Mouse (Mus musculus) limb, embryonic 14.5 days (tissue): ENCODE data around the gene D430042O09Rik. TPM values are rescaled to one million over a fixed set of nuclear protein-coding genes. Genes with fewer than 3 reads are reported as not detected.
A peak's percentile ranks its signal among the peaks of the same experiment; 100 is the strongest.

Experiments
- ATAC-seq: fragments of 200-750 bp; cut with Nextera tagmentation; 2 replicates; pipeline ENCODE4 v1.8.0; 2017; ENCODE audit warnings: low read depth, moderate number of reproducible peaks, moderate TSS enrichment; ENCODE audit not compliant: low FRiP score
- DNase-seq: peaks from one replicate; pipeline ENCODE4 v3.0.0-alpha.2; 2015; ENCODE audit warnings: low spot score
- H3K27ac ChIP-seq: fragments of 300-500 bp; sonication (generic); replicated peaks from 2 replicates; pipeline ENCODE4 v1.5.1; 2014; ENCODE audit warnings: low read depth, mild to moderate bottlenecking, low read length, moderate library complexity, mixed read lengths
- H3K27me3 ChIP-seq: fragments of 300-500 bp; sonication (generic); 2 replicates; pipeline ENCODE4 v1.6.1; 2014; ENCODE audit warnings: low read length, mixed read lengths; ENCODE audit not compliant: control insufficient read depth, insufficient read depth
- H3K36me3 ChIP-seq: fragments of 300-500 bp; sonication (generic); 2 replicates; pipeline ENCODE4 v1.6.1; 2014; ENCODE audit warnings: mild to moderate bottlenecking, low read length, moderate library complexity, mixed read lengths; ENCODE audit not compliant: control insufficient read depth, insufficient read depth
- H3K4me1 ChIP-seq: fragments of 300-500 bp; sonication (generic); 2 replicates; pipeline ENCODE4 v1.6.1; 2014; ENCODE audit warnings: antibody characterized with exemption, low read length, mixed read lengths; ENCODE audit not compliant: control insufficient read depth, insufficient read depth
- H3K4me2 ChIP-seq: fragments of 300-500 bp; sonication (generic); replicated peaks from 2 replicates; pipeline ENCODE4 v1.6.1; 2014; ENCODE audit warnings: low read depth, mild to moderate bottlenecking, low read length, moderate library complexity; ENCODE audit not compliant: severe bottlenecking
- H3K4me3 ChIP-seq: fragments of 300-500 bp; sonication (generic); replicated peaks from 2 replicates; pipeline ENCODE4 v1.5.1; 2014; ENCODE audit warnings: low read length
- H3K9ac ChIP-seq: fragments of 300-500 bp; sonication (generic); 2 replicates; pipeline ENCODE4 v1.6.1; 2014; ENCODE audit warnings: mild to moderate bottlenecking, low read depth, low read length, moderate library complexity; ENCODE audit not compliant: severe bottlenecking
- H3K9me3 ChIP-seq: fragments of 300-500 bp; sonication (generic); 2 replicates; pipeline ENCODE4 v1.6.1; 2016; ENCODE audit warnings: low read length; ENCODE audit not compliant: control insufficient read depth
- POLR2A ChIP-seq: fragments of 200-500 bp; IDR thresholded peaks from 2 replicates; pipeline ENCODE4 v1.8.0; 2012; ENCODE audit warnings: inconsistent platforms, mild to moderate bottlenecking, moderate library complexity, borderline replicate concordance; ENCODE audit not compliant: insufficient read depth, insufficient read length; ENCODE audit errors: extremely low read depth
- WGBS: fragments of 180-500 bp; shearing (Covaris S2); extraction: QIAGEN DNeasy Blood & Tissue Kit; methylation state at CpG from one replicate; pipeline ENCODE4 v1.1.7; 2014; 5-methylcytosine and 5-hydroxymethylcytosine counted together
- polyA plus RNA-seq, 2 experiments: library from polyadenylated mRNA; depleted of rRNA in 1 of 2; stranded (reverse) in 1 of 2; unstranded in 1 of 2; fragments of >200 nt; fragmentation: Nextera tagmentation in 1 of 2; extraction: Ambion mirVana in 1 of 2; gene quantifications; 2 replicates each; pipeline versions ENCODE4 v1.2.1 to v1.2.3; 2012 to 2014

D430042O09Rik gene
- polyA plus RNA-seq, 2 experiments = 8.8 to 18.9 TPM

GRCm38 (mm10) chr7:125757896-125758623, 50.4 kb downstream of the D430042O09Rik start:
- H3K9me3 ChIP-seq = no peaks in the 10 kb centered on the region
- H3K4me2 ChIP-seq = no peak overlapping the region
- DNase-seq = no peak
- peaks cover 17% of the 10 kb centered on the region; the same call in 1 of the 2 replicates for H3K36me3 ChIP-seq
- TF ChIP-seq POLR2A = no peak
- H3K4me1 ChIP-seq = no peaks in the 10 kb centered on the region
- no peak overlapping the region for H3K4me3 ChIP-seq
- 79% methylated on average over 6 of the region's 6 CpGs for WGBS
- H3K27me3 ChIP-seq = no peaks in the 10 kb centered on the region
- no peak for ATAC-seq
- no peak overlapping the region for H3K9ac ChIP-seq
- no peak overlapping the region for H3K27ac ChIP-seq

- Histone ChIP-seq H3K9me3 (no peaks in the 10 kb centered on the region), H3K4me1 (no peaks in the 10 kb centered on the region), H3K9ac (no peak overlapping the region), H3K27ac (no peak overlapping the region), H3K27me3 (no peaks in the 10 kb centered on the region), H3K4me2 (no peak overlapping the region), H3K4me3 (no peak overlapping the region), H3K36me3 (peaks cover 21% of the 10 kb centered on the region)
- DNase-seq (no peak), ATAC-seq (no peak)
- no peak for TF ChIP-seq POLR2A
- 83% methylated on average over 2 of the region's 2 CpGs for WGBS
These were observed 54.6 kb downstream of the D430042O09Rik start for GRCm38 (mm10) chr7:125762289-125762688.

- no peaks in the 10 kb centered on the region for H3K9me3 ChIP-seq
- no peak overlapping the region for H3K27ac ChIP-seq
- peaks cover 21% of the 10 kb centered on the region for H3K36me3 ChIP-seq
- H3K4me2 ChIP-seq = no peak overlapping the region
- TF ChIP-seq POLR2A = no peak
- 38% methylated on average over 7 of the region's 7 CpGs for WGBS
- no peaks in the 10 kb centered on the region for H3K27me3 ChIP-seq
- H3K9ac ChIP-seq = no peak overlapping the region
- DNase-seq (no peak), ATAC-seq (no peak)
- H3K4me1 ChIP-seq = no peaks in the 10 kb centered on the region
- no peak overlapping the region for H3K4me3 ChIP-seq
These were observed 55.5 kb downstream of the D430042O09Rik start for GRCm38 (mm10) chr7:125762883-125763830.

- Histone ChIP-seq H3K27ac (no peak overlapping the region), H3K36me3 (peaks cover 21% of the 10 kb centered on the region), H3K4me1 (no peaks in the 10 kb centered on the region), H3K27me3 (no peaks in the 10 kb centered on the region), H3K9me3 (no peaks in the 10 kb centered on the region), H3K4me2 (no peak overlapping the region), H3K9ac (no peak overlapping the region), H3K4me3 (no peak overlapping the region)
- ATAC-seq (no peak), DNase-seq (no peak)
- no peak for TF ChIP-seq POLR2A
- WGBS = 81% methylated on average over 3 of the region's 3 CpGs
These were observed 56.7 kb downstream of the D430042O09Rik start for GRCm38 (mm10) chr7:125764373-125764772.

- H3K4me3 ChIP-seq = no peak overlapping the region
- DNase-seq = peak; percentile 45
- H3K4me2 ChIP-seq = no peak overlapping the region
- no peaks in the 10 kb centered on the region for H3K4me1 ChIP-seq
- no peak for ATAC-seq
- no peaks in the 10 kb centered on the region for H3K27me3 ChIP-seq
- no peak for TF ChIP-seq POLR2A
- 64% methylated on average over 9 of the region's 9 CpGs for WGBS
- H3K36me3 ChIP-seq = peaks cover 22% of the 10 kb centered on the region
- no peak overlapping the region for H3K9ac ChIP-seq
- H3K9me3 ChIP-seq = no peaks in the 10 kb centered on the region
- H3K27ac ChIP-seq = no peak overlapping the region
These were observed 59.5 kb downstream of the D430042O09Rik start for GRCm38 (mm10) chr7:125766976-125767831.
